Mouse (Mus musculus) B cell, adult (primary cell): ENCODE measurements around the gene Cd7. TPM values are rescaled to one million over a fixed set of nuclear protein-coding genes. Genes with fewer than 3 reads are reported as not detected.

Source experiments
- total RNA-seq: library from RNA; stranded (reverse); gene quantifications from 4 replicates; pipeline ENCODE4 v1.2.4, GENCODE M21; 2023; ENCODE audit not compliant: inconsistent age

The Cd7 gene
- 6.4 to 10.0 TPM (median 7.9 TPM) in 4 replicates for total RNA-seq

DNA sequence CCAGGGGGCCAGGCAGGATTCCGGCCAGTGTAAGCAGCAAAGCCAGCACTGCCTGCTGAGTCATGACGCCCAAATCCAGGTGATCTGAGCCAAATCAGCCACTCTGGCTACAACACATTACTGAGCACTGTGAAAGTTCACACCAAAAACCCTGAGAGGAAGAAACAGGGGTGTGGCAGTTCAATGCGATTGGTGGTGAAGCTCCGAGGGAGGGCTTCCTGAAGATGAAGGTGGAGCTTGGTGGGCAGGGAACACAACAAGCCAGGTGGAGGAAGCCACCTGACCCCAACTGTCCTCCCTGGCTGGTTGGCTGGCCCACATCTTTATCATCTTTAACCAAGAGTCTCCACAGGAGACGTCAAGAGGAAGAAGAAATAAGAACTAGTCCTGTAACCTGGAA is at the start of gene Cd7:
Gene Cd7 (minus strand): TSS at position 117 of the 400 bp plus-strand sequence.

DNA sequence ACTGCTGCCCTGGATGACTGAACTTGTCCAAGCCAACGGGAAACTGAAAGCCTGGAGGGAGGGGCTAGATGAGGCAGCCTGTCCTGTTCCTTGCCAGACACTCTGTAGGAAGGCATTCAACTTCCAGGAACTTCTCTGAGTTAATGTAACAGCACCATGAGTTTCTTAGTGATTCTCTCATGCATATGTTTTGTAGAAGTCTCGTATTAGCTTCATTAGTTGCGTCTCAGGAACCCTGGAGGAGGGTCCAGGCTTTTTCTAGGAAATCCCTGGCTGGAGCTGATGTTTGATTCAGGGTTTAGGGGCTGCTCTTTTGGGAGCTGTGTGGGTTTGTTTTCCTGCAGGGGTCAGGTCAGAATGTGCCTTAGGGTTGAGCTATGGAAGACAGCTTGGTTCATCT is 41.9 kb upstream of the Cd7 start, which contains the start of gene Sectm1a:
Gene Sectm1a (minus strand): TSS at position 101 of the 400 bp plus-strand sequence.

DNA sequence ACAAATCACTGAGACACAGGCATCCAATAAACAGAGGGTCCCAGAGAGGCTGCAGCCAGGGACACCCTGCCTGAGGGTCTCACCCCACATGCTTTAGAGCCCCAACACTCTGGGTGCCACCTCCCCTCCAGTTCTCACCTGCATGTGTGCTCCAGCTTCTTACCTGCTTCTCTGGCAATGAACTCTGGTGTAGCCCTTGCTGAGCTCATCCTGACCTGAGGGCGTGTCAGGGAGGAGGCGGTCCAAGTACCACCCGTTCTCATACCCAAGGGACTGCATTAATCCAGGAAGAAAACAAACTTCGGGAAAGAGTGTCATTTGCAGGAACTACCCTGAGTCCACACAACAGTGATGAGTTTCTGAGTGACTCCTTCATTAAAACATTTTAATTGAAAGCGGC is 24.2 kb upstream of the Cd7 start, which contains the start of gene Sectm1b:
Gene Sectm1b (minus strand): TSS at position 191 of the 400 bp plus-strand sequence.

DNA sequence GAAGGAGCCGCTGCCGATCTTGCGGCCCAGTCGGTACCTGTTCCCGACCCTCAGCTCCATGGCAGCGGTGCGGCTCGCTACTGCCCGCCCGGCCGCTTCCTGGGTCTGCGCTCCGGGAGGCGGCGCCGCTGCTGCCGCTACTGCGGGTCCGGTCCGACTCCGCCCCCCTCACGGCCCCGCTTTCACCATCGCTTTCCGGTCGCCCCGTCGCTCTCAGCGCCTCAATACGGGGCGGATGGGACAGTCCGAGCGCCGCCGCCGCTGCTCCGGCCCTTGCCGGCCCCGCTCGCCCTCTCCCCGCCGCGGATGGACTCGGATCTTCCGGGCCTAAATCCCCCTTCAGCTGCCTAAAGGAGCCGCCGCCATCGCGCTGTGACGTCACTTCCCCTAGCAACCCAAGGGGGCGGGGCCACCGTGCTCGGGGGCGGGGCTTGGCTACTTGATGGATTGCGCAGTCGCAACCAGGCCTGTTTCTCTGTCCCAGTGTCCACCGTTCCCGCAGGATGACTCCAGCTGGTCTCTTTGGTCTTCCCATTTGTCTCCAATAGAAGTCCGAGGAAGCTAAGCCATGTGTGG is 48.2 kb downstream of the Cd7 start, which contains the start of gene Csnk1d:
Gene Csnk1d (minus strand): TSS at position 380 of the 576 bp plus-strand sequence.

Other genes starting within 250 kb of the Cd7 start
- 55.9 to 72.0 TPM (median 62.7 TPM) in 4 replicates for gene Dus1l, start 243.0 kb downstream of the Cd7 start, total RNA-seq
- 104 to 118 TPM (median 109 TPM) in 4 replicates for gene Fasn, start 214.9 kb downstream of the Cd7 start, total RNA-seq
- gene Ccdc57, start 106.5 kb downstream of the Cd7 start, total RNA-seq = 0.58 to 1.8 TPM (median 0.87 TPM) in 4 replicates
- 0.27 to 1.0 TPM (median 0.71 TPM) in 4 replicates for gene Slc16a3, start 90.9 kb downstream of the Cd7 start, total RNA-seq
- gene Csnk1d, start 48.1 kb downstream of the Cd7 start, total RNA-seq = 132 to 158 TPM (median 145 TPM) in 4 replicates
- gene Sectm1b, start 24.2 kb upstream of the Cd7 start, total RNA-seq = not detected in 4 replicates
- gene Sectm1a, start 41.8 kb upstream of the Cd7 start, total RNA-seq = not detected in 4 replicates
- gene Tex19.2, start 79.3 kb upstream of the Cd7 start, total RNA-seq = not detected in 4 replicates
- not detected in 4 replicates for gene Tex19.1, start 106.7 kb upstream of the Cd7 start, total RNA-seq
- not detected in 4 replicates for gene Uts2r, start 120.9 kb upstream of the Cd7 start, total RNA-seq
- 12.4 to 20.5 TPM (median 17.1 TPM) in 4 replicates for gene Hexdc, start 165.0 kb upstream of the Cd7 start, total RNA-seq
- 7.9 to 11.9 TPM (median 9.4 TPM) in 4 replicates for gene Ogfod3, start 165.3 kb upstream of the Cd7 start, total RNA-seq
- gene Cybc1, start 189.9 kb upstream of the Cd7 start, total RNA-seq = 101 to 128 TPM (median 103 TPM) in 4 replicates
- 35.9 to 45.9 TPM (median 43.5 TPM) in 4 replicates for gene Narf, start 197.8 kb upstream of the Cd7 start, total RNA-seq
- 35.8 to 44.3 TPM (median 39.1 TPM) in 4 replicates for gene Foxk2, start 220.6 kb upstream of the Cd7 start, total RNA-seq